Mouse (Mus musculus) CH12.LX (cell line): Measurements from ENCODE around the gene Msi1. TPM values are rescaled to one million over a fixed set of nuclear protein-coding genes. Genes with fewer than 3 reads are reported as not detected.

ENCODE experiments used
- DNase-seq: peaks from one replicate; pipeline ENCODE4 v3.0.0-alpha.2; 2013; ENCODE audit errors: extremely low read depth
- H3K27ac ChIP-seq: 2 replicates; pipeline ENCODE4 v1.5.1; 2012; ENCODE audit warnings: low read depth, mild to moderate bottlenecking, control low read depth, moderate library complexity; ENCODE audit not compliant: insufficient read depth
- H3K27me3 ChIP-seq: replicated peaks from 2 replicates; pipeline ENCODE3; 2012; ENCODE audit warnings: inconsistent platforms
- H3K36me3 ChIP-seq, 2 experiments: replicated peaks in 1 of 2; 2 replicates each; pipeline versions ENCODE3 to v1.6.1; 2012; ENCODE audit warnings: inconsistent platforms in 1 of 2, low read length in 1 of 2, mild to moderate bottlenecking in 1 of 2, mixed read lengths in 1 of 2, moderate library complexity in 1 of 2; ENCODE audit not compliant: control insufficient read depth in 1 of 2, insufficient read depth in 1 of 2
- H3K4me1 ChIP-seq, 2 experiments: 2 replicates each; pipeline ENCODE4 v1.6.1; 2012; ENCODE audit warnings: inconsistent platforms in 1 of 2, moderate library complexity in 1 of 2; ENCODE audit not compliant: insufficient read depth in 2 of 2, control insufficient read depth in 1 of 2
- H3K4me2 ChIP-seq: 2 replicates; pipeline ENCODE4 v1.6.1; 2012; ENCODE audit warnings: low read depth, mild to moderate bottlenecking, control low read depth; ENCODE audit not compliant: poor library complexity, insufficient read depth, severe bottlenecking
- H3K4me3 ChIP-seq, 3 experiments: fragments of 150-350 bp in 1 of 3; sonication (generic) in 1 of 3; replicated peaks in 1 of 3; 2 replicates each; pipeline versions ENCODE3 to v1.5.1; 2011 to 2012; ENCODE audit warnings: low read depth in 2 of 3, low read length in 2 of 3, mild to moderate bottlenecking in 2 of 3, moderate library complexity in 2 of 3, control low read depth in 1 of 3, improper control_type of control experiment in 1 of 3, inconsistent platforms in 1 of 3, mixed read lengths in 1 of 3; ENCODE audit not compliant: poor library complexity in 1 of 3
- H3K79me2 ChIP-seq: replicated peaks from 2 replicates; pipeline ENCODE4 v1.6.1; 2012; ENCODE audit warnings: mild to moderate bottlenecking, moderate library complexity; ENCODE audit not compliant: control insufficient read depth, poor library complexity, insufficient read depth, severe bottlenecking; ENCODE audit errors: extremely low read depth
- H3K9ac ChIP-seq: 2 replicates; pipeline ENCODE4 v1.6.1; 2012; ENCODE audit warnings: low read depth, mild to moderate bottlenecking, control low read depth, moderate library complexity; ENCODE audit not compliant: insufficient read depth
- H3K9me3 ChIP-seq: replicated peaks from 2 replicates; pipeline ENCODE3; 2012; ENCODE audit warnings: low read length, inconsistent platforms, mixed read lengths
- CHD1 ChIP-seq: IDR thresholded peaks from 2 replicates; pipeline ENCODE4 v1.6.1; 2012; ENCODE audit warnings: low read depth, low read length, improper control_type of control experiment, inconsistent platforms
- CHD2 ChIP-seq: IDR thresholded peaks from 2 replicates; pipeline ENCODE4 v1.6.1; 2011; ENCODE audit warnings: low read length, improper control_type of control experiment
- EP300 ChIP-seq: IDR thresholded peaks from 2 replicates; pipeline ENCODE4 v1.6.1; 2011; ENCODE audit warnings: low read length, improper control_type of control experiment
- IRF4 ChIP-seq: IDR thresholded peaks from 2 replicates; pipeline ENCODE4 v1.6.1; 2014; ENCODE audit warnings: low read depth, mild to moderate bottlenecking, inconsistent platforms, low read length, improper control_type of control experiment
- MAX ChIP-seq: IDR thresholded peaks from 2 replicates; pipeline ENCODE4 v1.6.1; 2011; ENCODE audit warnings: low read length, improper control_type of control experiment
- MAZ ChIP-seq: IDR thresholded peaks from 2 replicates; pipeline ENCODE4 v1.6.1; 2012; ENCODE audit warnings: low read depth, mild to moderate bottlenecking, inconsistent platforms, low read length, improper control_type of control experiment, moderate library complexity
- MEF2A ChIP-seq: IDR thresholded peaks from 2 replicates; pipeline ENCODE4 v1.6.1; 2014; ENCODE audit warnings: low read depth, mild to moderate bottlenecking, inconsistent platforms, low read length, improper control_type of control experiment, borderline replicate concordance
- NRF1 ChIP-seq: IDR thresholded peaks from 2 replicates; pipeline ENCODE4 v1.6.1; 2014; ENCODE audit warnings: low read depth, mild to moderate bottlenecking, inconsistent platforms, low read length, improper control_type of control experiment, moderate library complexity
- SIN3A ChIP-seq: IDR thresholded peaks from 2 replicates; pipeline ENCODE4 v1.6.1; 2012; ENCODE audit warnings: low read length, improper control_type of control experiment, inconsistent platforms
- TCF12 ChIP-seq: IDR thresholded peaks from 2 replicates; pipeline ENCODE4 v1.6.1; 2014; ENCODE audit warnings: low read depth, mild to moderate bottlenecking, inconsistent platforms, low read length, improper control_type of control experiment
- UBTF ChIP-seq: IDR thresholded peaks from 2 replicates; pipeline ENCODE4 v1.6.1; 2012; ENCODE audit warnings: low read depth, mild to moderate bottlenecking, inconsistent platforms, low read length, improper control_type of control experiment, moderate library complexity
- USF1 ChIP-seq: IDR thresholded peaks from 2 replicates; pipeline ENCODE4 v1.6.1; 2014; ENCODE audit warnings: low read depth, mild to moderate bottlenecking, inconsistent platforms, low read length, improper control_type of control experiment
- ZC3H11A ChIP-seq: IDR thresholded peaks from 2 replicates; pipeline ENCODE4 v1.6.1; 2012; ENCODE audit warnings: low read depth, mild to moderate bottlenecking, inconsistent platforms, low read length, improper control_type of control experiment
- ZKSCAN1 ChIP-seq: IDR thresholded peaks from 2 replicates; pipeline ENCODE4 v1.6.1; 2012; ENCODE audit warnings: low read depth, inconsistent platforms, low read length, improper control_type of control experiment, borderline replicate concordance
- ZNF384 ChIP-seq: IDR thresholded peaks from 2 replicates; pipeline ENCODE4 v1.6.1; 2012; ENCODE audit warnings: low read depth, low read length, improper control_type of control experiment, inconsistent platforms
- dilution Hi-C: fragments of 300-500 bp; cut with MboI; formaldehyde crosslinking; loops from 2 replicates; pipeline ENCODE4 v1.14.3; 2020; ENCODE audit warnings: low sequenced_read_pairs; ENCODE audit not compliant: extremely low pct_unique_long_range_greater_than_20kb, extremely low pct_ligation_motif_present
- in situ Hi-C: fragments of 300-500 bp; cut with MboI; formaldehyde crosslinking; loops from 3 replicates; pipeline ENCODE4 v1.14.3; 2019; ENCODE audit warnings: low sequenced_read_pairs, low pct_ligation_motif_present, low pct_unique_long_range_greater_than_20kb, mixed read lengths
- polyA plus RNA-seq: library from polyadenylated mRNA; unstranded; fragments of >175 nt; gene quantifications from 2 replicates; pipeline ENCODE4 v1.2.1, GENCODE M21; 2012; ENCODE audit warnings: low read depth; ENCODE audit not compliant: insufficient read length
- total RNA-seq, 2 experiments: library from RNA; depleted of rRNA; stranded (reverse); fragments of 300-350 nt in 1 of 2; fragments of >200 nt in 1 of 2; gene quantifications; 2 replicates each; pipeline ENCODE4 v1.2.3; 2012 to 2014

Gene Msi1
- total and polyA plus RNA-seq, 3 experiments = 0.82 to 5.3 (median 4.1) TPM

DNA sequence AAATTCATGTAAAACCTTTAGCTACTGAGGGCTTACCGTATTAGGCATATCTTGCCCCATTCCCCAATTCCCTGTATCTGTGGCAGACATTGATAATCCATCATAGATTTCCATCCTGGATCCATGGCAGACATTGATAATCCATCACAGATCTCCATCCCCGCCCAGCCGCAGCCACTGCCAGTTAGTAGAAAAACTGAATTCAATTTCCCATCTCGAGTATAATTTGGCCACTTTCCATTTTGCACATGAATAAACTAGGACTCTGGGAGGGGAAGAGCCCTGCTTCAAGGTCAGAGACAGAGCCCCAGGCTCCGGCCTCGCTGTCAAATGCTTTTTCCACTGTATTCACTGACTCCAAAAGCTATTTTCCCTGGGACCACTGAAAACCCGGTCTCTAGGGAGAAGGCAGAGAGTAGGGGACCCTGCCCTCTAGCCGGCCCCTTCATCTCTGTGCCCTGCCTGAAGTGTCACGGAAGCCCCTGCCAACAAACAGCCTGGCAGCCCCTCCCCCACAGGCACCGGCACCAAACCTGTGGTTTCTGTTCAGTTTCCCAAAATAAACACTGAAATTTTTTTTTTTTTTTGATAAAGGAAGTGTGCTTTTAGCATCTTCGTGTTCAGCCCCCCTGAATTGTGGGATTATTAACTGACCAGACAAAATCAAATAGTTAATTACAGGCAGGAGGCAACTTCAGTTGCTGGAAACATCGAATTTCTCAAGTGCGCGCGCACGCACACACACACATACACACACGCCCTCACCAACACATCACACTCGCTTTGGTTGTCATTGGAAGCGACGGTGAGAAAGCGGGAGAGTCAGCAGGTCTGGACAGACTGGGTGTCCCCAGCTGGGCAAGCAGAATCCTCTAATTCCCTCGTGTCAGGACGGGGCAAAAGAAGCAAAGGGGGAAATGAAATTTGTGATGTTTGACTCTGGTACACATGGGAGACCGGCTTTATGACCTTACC is 14.0 kb upstream of the Msi1 start:
- Histone ChIP-seq H3K4me1 (peaks cover 7 to 24% of the 10 kb centered on the region in 2 experiments), H3K27ac (no peak overlapping the region), H3K4me2 (no peak overlapping the region), H3K9me3 (peaks cover 18% of the 10 kb centered on the region), H3K36me3 (peaks cover 3 to 56% of the 10 kb centered on the region in 2 experiments), H3K9ac (no peak overlapping the region), H3K4me3 (no peak overlapping the region), H3K27me3 (no peaks in the 10 kb centered on the region), H3K79me2 (no peaks in the 10 kb centered on the region)
- TF ChIP-seq UBTF (no peak), MEF2A (peak; percentile 84), ZNF384 (peak; percentile 80), CHD2 (peak; percentile 29; the same call in 1 of the 2 replicates)
- in situ Hi-C loops = no loop called here
- dilution Hi-C loops = no loop called here
- DNase-seq = peak; percentile 7

GRCm38 (mm10) chr5:115428831-115429358 is 504 bp upstream of the Msi1 start:
- in situ Hi-C loops = no loop called here
- H3K36me3 ChIP-seq = peaks cover 0 to 16% of the 10 kb centered on the region in 2 experiments
- no peak overlapping the region; the same call in 1 of the 2 replicates for H3K9ac ChIP-seq
- dilution Hi-C loops = no loop called here
- no peaks in the 10 kb centered on the region for H3K79me2 ChIP-seq
- peak overlapping the region; percentile 29 for H3K4me2 ChIP-seq
- H3K4me1 ChIP-seq = peaks cover 0 to 11% of the 10 kb centered on the region in 2 experiments; a peak in 2 of 4 replicates
- H3K9me3 ChIP-seq = no peaks in the 10 kb centered on the region
- peaks cover 5% of the 10 kb centered on the region for H3K27me3 ChIP-seq
- no peak for DNase-seq
- no peak for TF ChIP-seq EP300
- TF ChIP-seq USF1 = no peak
- no peak for TF ChIP-seq ZC3H11A
- no peak for TF ChIP-seq SIN3A
- no peak for TF ChIP-seq IRF4
- TF ChIP-seq TCF12 = no peak
- no peak for TF ChIP-seq CHD2
- TF ChIP-seq ZKSCAN1 = no peak
- TF ChIP-seq MAX = no peak
- TF ChIP-seq NRF1 = no peak
- TF ChIP-seq MAZ = no peak
- no peak for TF ChIP-seq CHD1
- H3K4me3 ChIP-seq = peak overlapping the region; percentile 11 to 43 (median 13)
- H3K27ac ChIP-seq = no peak overlapping the region
